Mouse (Mus musculus): ENCODE measurements around the gene Derl3.
A peak's percentile ranks its signal among the peaks of the same experiment; 100 is the strongest.
"Not testable (repeated sequence)": the region's sequence is repeated elsewhere in the genome, so short reads cannot be mapped to it uniquely, and the experiment has no call there.

Gene Derl3

GRCm38 (mm10) chr10:75893089-75893750, at the start of gene Derl3:
Derl3 (plus strand) TSS chr10:75893413.
- peak; percentile 93 for DNase-seq

GRCm38 (mm10) chr10:75843898-75844297, 49.3 kb upstream of the Derl3 start:
- not testable (repeated sequence) for DNase-seq

DNA sequence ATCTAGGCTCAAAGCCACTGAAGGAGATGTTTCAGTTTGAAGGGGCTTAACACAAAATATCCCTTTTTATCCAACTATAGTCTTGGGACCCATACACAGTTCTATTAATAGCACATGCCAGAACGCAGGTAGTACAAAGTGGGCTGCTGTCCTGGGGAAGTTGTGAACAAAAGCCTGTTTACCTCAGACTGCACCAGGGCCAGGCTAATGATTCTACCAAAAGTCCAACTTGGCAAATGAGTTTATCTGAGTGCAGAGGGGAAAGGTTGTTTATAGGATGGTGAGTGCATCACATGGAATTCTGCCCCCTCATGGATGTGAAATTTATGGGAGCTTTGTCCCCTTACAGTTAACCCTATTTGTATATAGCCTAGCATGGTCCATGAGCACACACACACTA, 48.4 kb upstream of the Derl3 start:
- no peak for DNase-seq

DNA sequence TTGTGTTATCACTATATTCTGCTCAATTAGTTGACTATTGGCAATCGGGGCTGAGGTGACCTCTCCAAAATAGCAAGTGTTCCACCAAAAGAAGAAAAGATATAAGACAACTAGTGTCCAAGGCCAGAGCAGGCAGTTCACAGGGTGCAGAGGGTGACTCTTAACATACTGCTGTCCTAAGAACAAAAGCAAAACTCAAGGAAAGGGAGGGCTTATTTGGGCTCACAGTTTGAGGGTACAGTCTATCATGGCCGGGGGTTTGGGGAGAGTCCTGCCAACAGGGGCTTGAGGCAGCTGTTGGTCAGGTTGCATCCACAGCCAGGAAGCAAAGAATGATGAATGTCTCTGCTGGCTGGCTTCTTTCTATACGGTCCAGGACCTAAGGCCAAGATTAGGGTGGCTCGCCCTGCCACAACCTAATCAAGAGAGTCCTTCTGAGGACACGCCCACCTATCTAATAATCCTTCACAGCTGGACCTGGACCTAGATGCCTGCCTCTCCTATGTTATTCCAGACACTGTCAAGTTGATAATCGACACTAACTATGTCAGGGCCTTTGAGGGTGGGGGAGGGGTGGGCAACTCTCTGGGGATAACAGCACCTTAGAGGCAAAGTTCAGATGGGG, 47.8 kb upstream of the Derl3 start:
- DNase-seq, result peak; percentile 79

- DNase-seq, result no peak
Observed at GRCm38 (mm10) chr10:75848382-75848781, 44.8 kb upstream of the Derl3 start.

- DNase-seq, result no peak
Observed at GRCm38 (mm10) chr10:75851076-75851475, 42.1 kb upstream of the Derl3 start.

GRCm38 (mm10) chr10:75851681-75852080, 41.5 kb upstream of the Derl3 start:
- no peak for DNase-seq

DNA sequence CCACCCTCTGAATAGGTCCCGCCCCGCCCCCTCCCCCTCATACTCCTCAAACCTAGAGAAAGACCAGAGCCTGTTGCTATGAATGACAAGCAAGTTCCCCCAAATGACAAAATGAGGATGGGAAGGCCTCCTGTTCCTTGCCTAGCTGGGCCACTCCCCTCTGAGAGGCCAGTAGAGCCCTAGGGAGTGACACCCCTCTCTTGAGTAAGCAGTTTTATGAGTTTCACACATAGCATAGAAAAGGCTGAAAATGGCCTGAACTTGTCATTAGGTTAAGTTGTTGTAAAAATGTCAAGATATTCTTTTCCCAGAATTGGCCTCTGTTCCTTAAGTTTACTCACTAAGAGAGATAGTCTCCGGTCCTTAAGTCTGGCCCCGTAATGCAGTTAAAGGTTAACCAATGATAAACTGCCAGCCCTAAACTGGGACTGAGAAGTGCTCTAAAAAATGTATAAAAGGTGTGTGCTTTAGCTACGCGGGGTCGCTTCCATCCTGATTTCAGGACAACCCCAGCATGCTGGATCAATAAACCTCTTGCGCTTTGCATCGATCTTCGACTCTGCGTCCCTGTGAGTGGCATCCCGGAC, 40.6 kb upstream of the Derl3 start:
- DNase-seq, result no peak

DNA sequence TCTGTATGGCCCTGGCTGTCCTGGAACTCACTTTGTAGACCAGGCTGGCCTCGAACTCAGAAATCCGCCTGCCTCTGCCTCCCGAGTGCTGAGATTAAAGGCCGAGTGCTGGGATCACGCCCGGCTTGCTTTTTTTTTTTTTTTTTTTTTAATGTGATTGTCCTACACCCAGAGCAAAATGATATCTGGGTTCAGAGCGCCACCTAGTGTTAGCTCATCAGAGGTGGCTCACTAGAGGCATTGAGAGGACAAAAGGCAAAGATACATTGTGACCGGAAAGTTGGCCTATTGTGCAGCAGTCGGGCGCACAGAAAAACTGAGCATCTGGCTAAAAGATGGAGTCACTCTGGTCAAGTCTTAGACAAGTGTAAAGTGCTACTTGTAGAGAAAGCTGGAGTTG, 39.8 kb upstream of the Derl3 start:
- DNase-seq, result peak; percentile 85

DNA sequence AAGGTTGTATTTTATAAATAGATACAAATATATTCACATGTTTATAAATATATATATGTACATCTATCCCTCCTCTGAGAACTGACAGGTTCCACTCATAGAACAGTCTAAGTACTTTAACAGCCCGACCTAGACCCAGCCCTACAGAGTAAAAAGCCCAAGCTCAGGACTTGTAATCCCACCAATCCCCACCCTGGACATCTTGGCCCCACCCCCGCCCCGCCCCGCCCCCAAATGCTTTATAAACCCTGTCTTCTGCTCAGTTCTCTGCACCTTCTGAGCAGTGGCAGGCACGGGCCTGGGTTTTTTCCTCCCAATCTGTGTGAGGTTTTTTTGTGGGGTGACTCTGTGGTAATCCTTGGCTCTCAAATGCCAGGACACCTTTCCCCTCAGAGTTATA, 39.1 kb upstream of the Derl3 start:
- DNase-seq, result no peak

DNA sequence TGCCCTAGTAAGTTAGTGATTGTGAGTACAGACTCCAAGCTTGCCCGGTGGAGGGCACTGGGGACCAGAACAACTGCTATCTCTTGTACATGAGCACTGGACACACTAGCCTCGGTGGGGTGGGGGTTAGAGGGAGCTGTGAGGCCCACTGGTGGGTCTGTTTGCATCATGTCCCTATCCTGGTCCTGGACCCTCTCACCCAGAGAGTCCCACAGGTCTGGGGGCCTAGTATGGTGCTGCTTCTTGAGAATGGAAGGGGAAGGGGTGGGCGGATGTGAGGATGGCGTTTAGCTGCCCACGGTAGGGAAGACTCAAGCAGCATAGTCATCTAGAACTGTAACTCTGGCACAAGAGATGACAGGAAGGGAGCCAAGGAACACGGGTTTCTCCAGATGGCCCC, 38.4 kb upstream of the Derl3 start:
- no peak for DNase-seq

DNA sequence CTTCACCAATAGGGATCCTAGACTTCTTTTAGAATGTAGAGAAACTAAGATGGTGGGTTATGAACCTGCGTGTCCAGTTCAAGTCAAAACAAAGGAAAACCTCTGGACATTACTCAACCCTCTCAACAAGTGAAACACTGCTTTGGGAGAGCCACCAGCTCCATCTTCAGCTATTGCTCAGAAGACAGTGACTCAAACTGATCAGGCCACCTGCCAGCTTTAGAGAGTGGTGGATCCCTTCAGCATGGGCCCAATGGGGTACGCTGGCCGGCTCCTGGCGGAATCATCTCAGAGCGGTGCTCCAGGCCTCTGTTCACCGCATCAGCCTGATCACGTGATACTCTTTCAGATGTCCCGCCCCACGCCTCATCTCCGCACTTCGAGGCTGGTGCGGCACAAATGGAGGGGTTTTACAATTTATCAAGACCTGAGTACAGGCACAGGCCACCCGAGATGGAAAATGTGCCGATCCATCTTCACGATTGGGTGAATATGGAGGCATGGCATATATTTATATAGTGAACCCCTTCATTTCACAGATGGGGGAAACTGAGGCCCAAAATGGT, 37.7 kb upstream of the Derl3 start:
- DNase-seq, result no peak

DNA sequence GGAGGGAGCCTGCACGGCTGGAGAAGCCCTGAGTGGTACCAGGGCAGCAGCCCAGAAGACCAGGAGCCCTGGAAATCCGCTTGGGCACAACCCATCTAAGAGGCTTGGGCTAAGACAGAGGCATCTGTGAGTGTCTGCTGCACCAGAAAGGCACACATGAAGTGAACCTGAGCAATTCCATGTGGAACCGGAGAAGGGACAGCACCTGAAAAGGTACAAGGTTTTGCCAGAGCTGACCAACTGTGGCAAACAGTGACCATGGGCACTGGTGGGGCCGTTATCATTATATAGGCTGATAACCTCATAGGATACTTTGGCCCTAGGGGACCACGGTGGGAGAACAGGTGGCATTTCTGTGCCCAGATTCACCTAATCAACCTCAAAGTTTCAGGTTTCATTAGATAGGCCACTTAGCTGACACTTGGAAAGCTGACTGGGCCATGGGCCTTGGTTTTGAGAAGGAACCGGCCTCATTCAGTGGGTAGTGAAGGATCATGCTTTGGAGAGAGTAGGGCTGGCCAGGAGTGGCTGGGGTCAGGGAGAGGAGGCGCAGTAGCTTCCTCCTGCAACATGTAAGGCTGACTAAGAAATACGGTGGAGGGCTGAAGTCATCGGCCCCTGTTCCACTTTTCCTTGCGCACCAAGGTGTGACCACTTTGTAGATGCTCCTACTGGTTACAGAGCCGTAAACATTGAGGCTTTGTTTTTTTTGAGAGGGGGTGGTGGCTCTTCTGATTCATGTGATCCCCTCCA, 36.9 kb upstream of the Derl3 start:
- no peak for DNase-seq

GRCm38 (mm10) chr10:75856976-75857375, 36.2 kb upstream of the Derl3 start:
- DNase-seq, result no peak

DNA sequence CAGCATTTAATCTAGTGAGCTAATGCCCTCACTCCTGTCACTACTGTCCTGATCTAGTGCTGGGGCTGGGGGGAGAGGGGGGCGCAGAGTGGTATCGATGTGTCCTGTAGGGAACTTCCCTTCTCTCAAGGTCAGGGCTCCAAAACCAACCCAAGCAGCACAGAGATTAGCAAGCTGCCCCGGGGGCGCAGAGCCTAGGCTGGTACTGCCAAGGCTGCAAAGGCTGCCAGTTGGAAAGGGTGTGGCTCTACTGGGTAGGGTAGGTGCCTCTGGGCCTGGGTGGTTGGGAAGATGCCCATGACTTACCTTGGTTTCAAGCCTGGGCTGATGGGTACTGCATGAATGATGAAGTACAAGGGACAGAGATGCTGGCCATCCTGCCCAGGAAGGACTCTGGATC, 35.6 kb upstream of the Derl3 start:
- no peak for DNase-seq

- peak; percentile 51 for DNase-seq
Observed at GRCm38 (mm10) chr10:75859107-75859746, 34.0 kb upstream of the Derl3 start.

- peak; percentile 92 for DNase-seq
Observed at GRCm38 (mm10) chr10:75859786-75860470, 33.3 kb upstream of the Derl3 start, which contains the start of gene Mif. Mif (minus strand) TSS chr10:75860240.

DNA sequence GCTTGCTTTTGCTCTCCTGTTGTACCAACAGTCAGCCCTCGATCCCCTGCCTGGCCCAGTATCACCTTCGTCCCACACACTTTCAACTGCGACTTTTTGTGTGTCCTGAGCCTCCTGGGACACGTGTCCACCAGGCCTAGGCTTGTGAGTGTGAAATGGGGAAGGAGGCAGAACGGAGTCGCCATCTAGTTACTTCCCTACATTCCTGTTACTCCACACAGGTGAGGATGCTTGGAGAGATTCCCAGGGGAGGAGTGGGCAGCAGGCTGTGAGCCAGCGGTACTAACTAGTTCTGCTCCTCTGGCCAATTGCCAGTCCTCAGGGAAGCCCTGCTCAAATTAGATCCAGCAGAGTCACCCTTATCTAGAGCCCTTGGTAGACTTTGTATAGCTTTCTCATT, 32.5 kb upstream of the Derl3 start:
- DNase-seq, result no peak

DNA sequence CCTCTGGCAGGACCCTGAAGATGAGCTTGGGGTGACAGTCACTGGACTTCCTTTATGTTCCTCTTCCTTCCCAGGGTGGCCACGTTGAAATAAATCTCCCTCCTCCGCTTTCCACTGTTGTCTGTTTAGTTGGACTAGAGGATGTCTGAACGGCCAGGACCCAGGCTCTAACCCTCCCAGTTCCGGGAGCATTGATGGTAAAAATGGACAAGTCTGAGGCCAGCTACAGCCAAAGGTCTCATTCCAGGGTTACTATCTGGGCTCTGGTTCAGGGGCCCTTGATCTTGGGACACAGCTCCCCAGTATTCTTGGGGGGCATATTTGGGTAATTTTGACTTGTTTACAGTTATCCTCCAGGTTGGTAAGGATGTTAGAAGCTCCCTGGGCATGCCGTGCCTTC, 31.6 kb upstream of the Derl3 start:
- DNase-seq, result no peak

- no peak for DNase-seq
Observed at GRCm38 (mm10) chr10:75872025-75872914, 20.9 kb upstream of the Derl3 start.

DNA sequence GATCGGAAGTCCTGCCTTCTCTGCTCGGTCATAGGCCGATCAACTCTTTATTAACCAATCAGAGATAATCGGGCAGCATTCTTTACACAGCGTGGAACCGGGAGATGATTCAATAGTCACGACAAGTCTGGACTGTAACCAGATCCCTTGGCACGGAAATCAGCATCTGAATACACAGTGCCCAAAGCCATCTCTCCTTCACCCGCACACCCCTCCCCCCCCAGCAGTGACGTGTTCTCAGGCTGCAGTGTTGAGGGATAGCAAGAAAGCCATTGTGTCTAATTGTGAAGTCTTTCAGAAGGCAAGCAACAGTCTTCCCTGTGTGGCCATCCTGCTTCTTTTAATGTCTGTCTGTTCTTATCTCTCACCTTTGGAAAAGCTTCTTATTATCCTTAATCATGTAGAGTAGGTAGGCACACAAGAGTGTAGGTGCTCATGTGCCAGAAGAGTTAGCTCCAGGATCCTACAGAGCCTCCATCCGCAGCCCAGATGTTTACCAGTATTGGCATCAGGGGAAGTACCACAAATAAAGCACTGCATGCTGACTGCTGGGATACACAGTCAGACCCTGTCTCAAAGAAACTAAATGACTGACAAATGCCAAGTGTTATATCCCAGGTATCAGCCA, 20.2 kb upstream of the Derl3 start:
- peak; percentile 50 for DNase-seq
